Mouse (Mus musculus) c-Kit-positive CD71-positive TER-119-positive erythroid progenitor cells, embryonic 14.5 days (primary cell): ENCODE measurements at regions not wholly inside any gene's neighbourhood (a gene's known extent, or its start where the extent isn't known, plus 50 kb on each side); places are given as distances from the start of the nearest gene placed in this dataset.

Experiments used
- DNase-seq: peaks from one replicate; pipeline ENCODE4 v3.0.0-alpha.2; 2013; ENCODE audit warnings: low spot score

GRCm38 (mm10) chr4:12770131-12770780, 598.4 kb upstream of the Fam92a start:
- DNase-seq: no peak

GRCm38 (mm10) chr4:12769092-12769491, 597.3 kb upstream of the Fam92a start:
- DNase-seq: no peak

GRCm38 (mm10) chr4:12766763-12767162, 594.9 kb upstream of the Fam92a start:
- DNase-seq: no peak

GRCm38 (mm10) chr4:12750817-12751216, 579.0 kb upstream of the Fam92a start:
- DNase-seq: no peak

GRCm38 (mm10) chr4:12749874-12750273, 578.1 kb upstream of the Fam92a start:
- DNase-seq: no peak

- no peak for DNase-seq
These were observed 572.0 kb upstream of the Fam92a start for GRCm38 (mm10) chr4:12743714-12744327.

GRCm38 (mm10) chr4:12736411-12736810, 564.6 kb upstream of the Fam92a start:
- DNase-seq: no peak

GRCm38 (mm10) chr4:12700189-12700588, 528.4 kb upstream of the Fam92a start:
- no peak for DNase-seq

GRCm38 (mm10) chr4:12677814-12678213, 506.0 kb upstream of the Fam92a start:
- DNase-seq: no peak

GRCm38 (mm10) chr4:12671399-12671798, 499.6 kb upstream of the Fam92a start:
- DNase-seq: no peak

- no peak for DNase-seq
These were observed 491.4 kb upstream of the Fam92a start for GRCm38 (mm10) chr4:12663176-12663575.

- DNase-seq: no peak
These were observed 490.9 kb upstream of the Fam92a start for GRCm38 (mm10) chr4:12662683-12663082.

GRCm38 (mm10) chr4:12659084-12659483, 487.3 kb upstream of the Fam92a start:
- DNase-seq: no peak

- no peak for DNase-seq
These were observed 486.8 kb upstream of the Fam92a start for GRCm38 (mm10) chr4:12658594-12658993.

GRCm38 (mm10) chr4:12657820-12658219, 486.0 kb upstream of the Fam92a start:
- no peak for DNase-seq

GRCm38 (mm10) chr4:12656924-12657603, 485.2 kb upstream of the Fam92a start:
- no peak for DNase-seq

- DNase-seq: no peak
These were observed 483.8 kb upstream of the Fam92a start for GRCm38 (mm10) chr4:12655457-12656228.

GRCm38 (mm10) chr4:12654568-12655456, 483.0 kb upstream of the Fam92a start:
- no peak for DNase-seq

GRCm38 (mm10) chr4:12647732-12648131, 475.9 kb upstream of the Fam92a start:
- no peak for DNase-seq

- no peak for DNase-seq
These were observed 470.7 kb upstream of the Fam92a start for GRCm38 (mm10) chr4:12642525-12642928.

- DNase-seq: no peak
These were observed 457.6 kb upstream of the Fam92a start for GRCm38 (mm10) chr4:12629375-12629821.
